Mouse (Mus musculus): ENCODE results near the gene Ndufaf2.

- TF ChIP-seq CTCF (IDR thresholded peaks at IDR 0.05; ENCODE audit: low read depth) (no peak), EP300 (IDR thresholded peaks at IDR 0.05; ENCODE audit: low read depth) (peak; percentile 75)
Observed at GRCm38 (mm10) chr13:108044222-108044941, 114.0 kb downstream of the Ndufaf2 start, which contains the start of gene Smim15.
